Mouse (Mus musculus) mouse embryonic stem cell (cell line): ENCODE results near the gene Zxdc.

Experiments
- in situ Hi-C, 2 experiments: fragments of 300-500 bp; cut with MboI; formaldehyde crosslinking; loops; 1 replicate in 1 of 2; 3 replicates in 1 of 2; pipeline ENCODE4 v1.14.3; 2019 to 2020; ENCODE audit warnings: low sequenced_read_pairs in 2 of 2, low pct_unique_long_range_greater_than_20kb in 1 of 2, mixed read lengths in 1 of 2; ENCODE audit not compliant: unreplicated experiment in 1 of 2

Gene Zxdc

GRCm38 (mm10) chr6:90435195-90435618 lies 65.9 kb downstream of the Zxdc start:
- in situ Hi-C loops: loop anchor here in 1 of 2 experiments (25.0 kb wide), 1 partner anchor 102 kb away; no protein-coding TSS in a partner anchor

GRCm38 (mm10) chr6:90436192-90436907 lies 67.1 kb downstream of the Zxdc start:
- in situ Hi-C loops: loop anchor here in 1 of 2 experiments (25.0 kb wide), 1 partner anchor 101 kb away; no protein-coding TSS in a partner anchor

- in situ Hi-C loops: loop anchor here in 1 of 2 experiments (25.0 kb wide), 1 partner anchor 100 kb away; no protein-coding TSS in a partner anchor
These were observed 67.7 kb downstream of the Zxdc start for GRCm38 (mm10) chr6:90437041-90437440.

GRCm38 (mm10) chr6:90446883-90447282 lies 77.6 kb downstream of the Zxdc start:
- in situ Hi-C loops: loop anchor here in 1 of 2 experiments (25.0 kb wide), 1 partner anchor 90 kb away; no protein-coding TSS in a partner anchor

- in situ Hi-C loops: no loop called here
These were observed 80.9 kb downstream of the Zxdc start for GRCm38 (mm10) chr6:90450179-90450578.

- in situ Hi-C loops: no loop called here
These were observed 81.4 kb downstream of the Zxdc start for GRCm38 (mm10) chr6:90450697-90451096.

GRCm38 (mm10) chr6:90451512-90451911 lies 82.2 kb downstream of the Zxdc start:
- in situ Hi-C loops: no loop called here

GRCm38 (mm10) chr6:90452603-90453002 lies 83.3 kb downstream of the Zxdc start:
- in situ Hi-C loops: no loop called here
